8 mouse cellular contexts compared by ENCODE assay signal in the genomic region with DNA sequence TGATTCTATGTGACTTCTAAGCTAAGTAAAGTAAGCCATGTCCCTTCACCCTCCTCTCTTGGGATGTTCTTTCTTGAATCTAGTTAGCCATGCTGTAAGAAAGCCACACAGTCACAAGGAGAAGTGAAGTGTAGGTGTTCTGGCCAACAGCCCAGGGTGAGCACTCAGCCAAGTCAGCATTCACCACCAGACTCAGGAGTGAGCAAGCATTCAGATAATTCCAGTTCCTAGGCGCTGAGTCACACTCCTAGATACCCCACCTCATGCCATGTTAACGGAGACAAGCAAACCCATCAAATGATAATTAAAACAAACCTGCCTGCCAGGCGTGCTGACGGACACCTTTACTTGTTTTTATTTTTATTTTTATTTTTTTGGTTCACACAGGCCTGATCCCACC. TPM values are rescaled to one million over a fixed set of nuclear protein-coding genes. Genes with fewer than 3 reads are reported as not detected.
DNase-seq lines count a peak whose midpoint lies in the region.

No protein-coding gene starts in this region.

- peak; percentile 25 for DNase-seq in ovary, adult 18-20 months (ENCODE audit: low spot score)
- no peak for DNase-seq in ovary, postnatal 10 days (ENCODE audit: low spot score)
- peak; percentile 68 for DNase-seq in fat pad, adult 2 months (ENCODE audit: extremely low read depth, low read depth, low spot score)
- peak; percentile 21 to 38 for DNase-seq in layer of hippocampus, postnatal 36 days
- peak; percentile 58 for DNase-seq in right cerebral cortex, postnatal 14 days
- DNase-seq in spleen, postnatal 10 days (ENCODE audit: low spot score in 2 of 2), result no peak
- DNase-seq in urinary bladder, adult 18-20 months (ENCODE audit: low spot score in 2 of 2), result no peak
- DNase-seq in spleen, adult 12 weeks (ENCODE audit: low spot score), result no peak

RNA-seq across cellular contexts. Expression of gene Numb, which starts 47.1 kb away (rescaled TPM):
- 10 to 100 TPM; 34.5 to 42.3 TPM for total RNA-seq in layer of hippocampus, postnatal 36 days (2021)

Comparison
In these comparisons a context has a peak if more than half of its experiments do, and no peak if none do; other contexts are left out.
1. DNase-seq: peak in ovary, adult 18-20 months (single experiment), fat pad, adult 2 months (single experiment), layer of hippocampus, postnatal 36 days (2 of 2) and right cerebral cortex, postnatal 14 days (single experiment); none in ovary, postnatal 10 days (single experiment), spleen, postnatal 10 days (0 of 2), urinary bladder, adult 18-20 months (0 of 2) and spleen, adult 12 weeks (single experiment).